Mouse (Mus musculus) liver, embryonic 11.5 days (tissue): Measurements from ENCODE around the gene Fam151a. TPM values are rescaled to one million over a fixed set of nuclear protein-coding genes. Genes with fewer than 3 reads are reported as not detected.
"Not testable (repeated sequence)": the region's sequence is repeated elsewhere in the genome, so short reads cannot be mapped to it uniquely, and the experiment has no call there.

Experiments
- ATAC-seq: fragments of 200-750 bp; cut with Nextera tagmentation; replicated peaks from 2 replicates; pipeline ENCODE4 v1.8.0; 2017; ENCODE audit warnings: moderate number of reproducible peaks, mild to moderate bottlenecking, moderate TSS enrichment, moderate library complexity; ENCODE audit not compliant: low FRiP score
- DNase-seq: peaks from one replicate; pipeline ENCODE4 v3.0.0-alpha.2; 2017; ENCODE audit warnings: low spot score
- H3K27ac ChIP-seq: fragments of 300-500 bp; sonication (generic); 2 replicates; pipeline ENCODE4 v1.5.1; 2014; ENCODE audit warnings: mild to moderate bottlenecking, low read depth, low read length, control low read depth
- H3K27me3 ChIP-seq: fragments of 300-500 bp; sonication (generic); replicated peaks from 2 replicates; pipeline ENCODE4 v1.6.1; 2014; ENCODE audit warnings: low read length, mixed read lengths; ENCODE audit not compliant: control insufficient read depth, insufficient read depth
- H3K36me3 ChIP-seq: fragments of 300-500 bp; sonication (generic); 2 replicates; pipeline ENCODE4 v1.6.1; 2014; ENCODE audit warnings: mild to moderate bottlenecking, low read length, moderate library complexity, mixed read lengths; ENCODE audit not compliant: control insufficient read depth, insufficient read depth
- H3K4me1 ChIP-seq: fragments of 300-500 bp; sonication (generic); replicated peaks from 2 replicates; pipeline ENCODE4 v1.6.1; 2014; ENCODE audit warnings: low read length, mixed read lengths; ENCODE audit not compliant: control insufficient read depth, insufficient read depth
- H3K4me2 ChIP-seq: fragments of 300-500 bp; sonication (generic); 2 replicates; pipeline ENCODE4 v1.6.1; 2014; ENCODE audit warnings: mild to moderate bottlenecking, control low read depth, moderate library complexity
- H3K4me3 ChIP-seq: fragments of 300-500 bp; sonication (generic); 2 replicates; pipeline ENCODE4 v1.5.1; 2014; ENCODE audit warnings: low read depth, low read length, control low read depth
- H3K9ac ChIP-seq: fragments of 300-500 bp; sonication (generic); 2 replicates; pipeline ENCODE4 v1.6.1; 2014; ENCODE audit warnings: low read depth, low read length, control low read depth
- H3K9me3 ChIP-seq: fragments of 300-500 bp; sonication (generic); 2 replicates; pipeline ENCODE4 v1.6.1; 2016; ENCODE audit warnings: low read length, inconsistent platforms, mixed read lengths; ENCODE audit not compliant: control insufficient read depth
- WGBS: fragments of 180-500 bp; shearing (Covaris S2); extraction: QIAGEN DNeasy Blood & Tissue Kit; methylation state at CpG from one replicate; pipeline ENCODE4 v1.1.7; 2014; 5-methylcytosine and 5-hydroxymethylcytosine counted together
- polyA plus RNA-seq: library from polyadenylated mRNA; unstranded; fragments of >200 nt; fragmentation: Nextera tagmentation; extraction: Ambion mirVana; gene quantifications from 2 replicates; pipeline ENCODE4 v1.2.1, GENCODE M21; 2014

Gene Fam151a
- polyA plus RNA-seq, 1 experiment from 2014 or later = 0.11 TPM

DNA sequence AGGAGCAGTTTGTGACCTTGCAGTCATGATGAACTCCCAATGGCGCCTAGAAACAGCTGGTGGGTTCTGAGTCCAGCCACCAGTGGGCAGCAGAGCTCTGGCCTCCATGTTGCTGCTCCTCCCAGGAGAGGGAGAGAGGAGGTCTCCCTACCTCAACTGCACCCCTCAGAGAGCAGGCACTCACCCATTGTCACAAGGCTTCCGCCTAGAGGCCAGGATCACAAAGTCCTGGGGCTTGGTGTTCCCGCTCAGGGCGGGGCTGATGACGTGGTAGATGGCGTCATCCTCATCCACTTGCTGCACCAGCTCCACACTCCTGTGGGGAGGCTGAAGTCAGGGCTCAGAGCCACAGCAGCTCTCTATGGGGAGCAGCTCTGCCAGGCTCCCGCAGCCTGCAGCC lies 16.0 kb downstream of the Fam151a start:
- Histone ChIP-seq H3K4me1 (peaks cover 4% of the 10 kb centered on the region), H3K4me2 (peak overlapping the region; percentile 32), H3K36me3 (no peaks in the 10 kb centered on the region), H3K27ac (no peak overlapping the region), H3K27me3 (no peaks in the 10 kb centered on the region), H3K4me3 (no peak overlapping the region), H3K9ac (no peak overlapping the region), H3K9me3 (no peaks in the 10 kb centered on the region)
- DNase-seq (peak; percentile 62), ATAC-seq (peak; percentile 70)
- WGBS = 16% methylated on average over 7 of the region's 7 CpGs

DNA sequence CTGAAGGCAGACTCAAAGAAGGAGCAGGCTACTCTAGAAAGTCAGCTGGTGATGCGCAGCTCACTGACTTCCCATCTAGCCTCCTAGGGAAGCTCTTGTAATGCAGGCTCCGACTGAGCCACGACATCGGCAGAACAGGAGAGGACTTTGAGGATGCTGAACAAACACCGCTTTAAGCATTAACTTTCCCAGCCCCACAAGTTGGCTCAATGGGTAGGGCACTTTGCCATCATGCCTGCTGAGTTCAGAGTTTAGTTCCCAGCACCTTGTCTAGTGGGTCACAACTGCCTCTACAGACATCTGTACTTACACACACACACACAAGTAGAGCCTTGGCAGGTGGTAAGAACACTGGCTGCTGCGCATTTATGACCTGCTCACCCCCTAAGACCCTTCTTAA lies 18.0 kb downstream of the Fam151a start:
- Histone ChIP-seq H3K9ac (no peak overlapping the region), H3K9me3 (no peaks in the 10 kb centered on the region), H3K4me3 (no peak overlapping the region), H3K27ac (no peak overlapping the region), H3K36me3 (no peaks in the 10 kb centered on the region), H3K4me2 (no peak overlapping the region), H3K4me1 (peaks cover 4% of the 10 kb centered on the region), H3K27me3 (no peaks in the 10 kb centered on the region)
- ATAC-seq = no peak
- 84% methylated on average over 6 of the region's 6 CpGs for WGBS
- DNase-seq = no peak

DNA sequence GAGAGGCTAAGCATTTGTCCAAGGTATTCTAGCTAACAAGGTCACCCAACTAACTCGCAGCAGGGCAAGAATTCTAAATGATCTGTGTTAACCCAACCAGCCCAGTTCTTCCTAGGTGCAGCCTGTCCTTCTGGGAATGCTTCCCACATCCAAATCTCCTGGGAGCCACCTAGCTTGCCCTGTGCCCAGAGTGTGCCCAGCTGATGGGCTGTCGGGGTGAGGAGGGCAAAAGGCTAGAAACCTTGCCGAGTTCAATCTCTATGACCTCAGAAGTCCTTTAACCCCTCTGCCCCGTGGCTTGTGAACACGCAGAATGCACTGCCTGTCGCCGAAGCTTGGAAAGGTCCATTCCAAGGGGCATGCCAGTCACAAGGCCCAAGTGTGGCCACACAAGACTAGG lies 30.5 kb downstream of the Fam151a start:
- no peaks in the 10 kb centered on the region for H3K36me3 ChIP-seq
- DNase-seq = no peak
- H3K27ac ChIP-seq = no peak overlapping the region
- no peaks in the 10 kb centered on the region for H3K9me3 ChIP-seq
- H3K27me3 ChIP-seq = no peaks in the 10 kb centered on the region
- ATAC-seq = no peak
- H3K9ac ChIP-seq = no peak overlapping the region
- H3K4me3 ChIP-seq = no peak overlapping the region
- H3K4me1 ChIP-seq = no peaks in the 10 kb centered on the region
- WGBS = 80% methylated on average over 7 of the region's 7 CpGs
- no peak overlapping the region for H3K4me2 ChIP-seq

DNA sequence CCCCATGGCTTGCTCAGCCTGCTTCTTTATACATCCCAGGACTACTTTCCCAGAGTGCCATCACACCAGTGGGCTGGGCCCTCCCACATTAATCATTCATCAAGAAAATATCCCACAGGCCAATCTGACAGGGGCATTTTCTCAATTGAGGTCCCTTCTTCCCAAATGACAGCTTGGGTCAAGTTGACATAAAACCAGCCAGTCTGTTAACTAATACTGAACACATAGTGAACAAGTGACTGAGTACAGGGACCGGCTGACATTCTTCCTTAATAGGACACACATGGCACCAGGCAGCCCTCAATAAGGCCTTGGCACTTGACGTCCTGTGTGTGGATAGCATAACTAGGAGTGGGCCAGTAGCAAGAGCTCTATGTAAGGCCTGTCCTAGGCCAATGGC lies 35.6 kb downstream of the Fam151a start:
- no peak overlapping the region for H3K4me3 ChIP-seq
- no peaks in the 10 kb centered on the region for H3K9me3 ChIP-seq
- H3K36me3 ChIP-seq = no peaks in the 10 kb centered on the region
- 79% methylated on average over 2 of the region's 2 CpGs for WGBS
- H3K9ac ChIP-seq = no peak overlapping the region
- ATAC-seq = no peak
- no peak overlapping the region for H3K4me2 ChIP-seq
- no peak overlapping the region for H3K27ac ChIP-seq
- no peaks in the 10 kb centered on the region for H3K4me1 ChIP-seq
- no peak for DNase-seq
- no peaks in the 10 kb centered on the region for H3K27me3 ChIP-seq

DNA sequence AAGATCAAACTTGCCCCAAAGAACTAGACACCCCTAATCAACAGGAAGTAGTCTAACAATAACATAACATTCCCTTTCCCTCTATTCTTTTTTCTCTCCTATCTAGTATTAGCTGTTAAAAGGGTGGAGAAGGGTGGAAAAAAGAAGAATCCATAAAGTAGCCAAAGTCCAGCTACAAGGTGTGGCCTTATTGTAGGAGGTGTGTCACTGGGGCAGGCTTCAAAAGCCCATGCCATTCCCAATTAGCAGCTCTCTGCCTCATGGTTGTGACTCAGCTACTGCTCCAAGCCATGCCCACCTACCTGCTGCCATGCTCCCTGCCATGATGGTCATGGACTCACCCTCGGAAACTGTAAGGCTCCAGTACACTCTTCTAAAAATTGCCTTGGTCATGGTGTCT lies 38.9 kb downstream of the Fam151a start:
- no peak overlapping the region for H3K9ac ChIP-seq
- no peaks in the 10 kb centered on the region for H3K27me3 ChIP-seq
- DNase-seq = no peak
- no peak for ATAC-seq
- H3K36me3 ChIP-seq = no peaks in the 10 kb centered on the region
- no peak overlapping the region for H3K4me2 ChIP-seq
- WGBS = 85% methylated on average over 1 of the region's 1 CpGs
- no peak overlapping the region for H3K4me3 ChIP-seq
- no peaks in the 10 kb centered on the region for H3K9me3 ChIP-seq
- H3K27ac ChIP-seq = no peak overlapping the region
- no peaks in the 10 kb centered on the region for H3K4me1 ChIP-seq

DNA sequence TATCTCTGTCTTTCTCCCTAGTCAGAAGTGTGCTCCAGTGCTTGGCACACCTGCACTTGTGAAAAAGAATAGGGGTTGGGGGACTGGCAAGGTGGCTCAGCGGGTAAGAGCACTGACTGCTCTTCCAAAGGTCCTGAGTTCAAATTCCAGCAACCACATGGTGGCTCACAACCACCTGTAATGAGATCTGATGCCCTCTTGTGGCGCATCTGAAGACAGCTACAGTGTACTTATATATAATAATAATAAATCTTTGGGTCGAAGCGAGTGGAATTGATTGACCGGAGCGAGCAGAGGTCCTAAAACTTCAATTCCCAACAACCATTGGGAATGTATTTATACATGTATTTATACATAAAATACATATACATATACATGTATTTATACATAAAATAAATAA lies 42.1 kb downstream of the Fam151a start:
- not testable (repeated sequence) for H3K4me1 ChIP-seq, H3K36me3 ChIP-seq, H3K4me3 ChIP-seq, H3K27me3 ChIP-seq, DNase-seq, H3K9ac ChIP-seq, ATAC-seq, H3K9me3 ChIP-seq, H3K27ac ChIP-seq, H3K4me2 ChIP-seq
- 85% methylated on average over 6 of the region's 6 CpGs for WGBS

DNA sequence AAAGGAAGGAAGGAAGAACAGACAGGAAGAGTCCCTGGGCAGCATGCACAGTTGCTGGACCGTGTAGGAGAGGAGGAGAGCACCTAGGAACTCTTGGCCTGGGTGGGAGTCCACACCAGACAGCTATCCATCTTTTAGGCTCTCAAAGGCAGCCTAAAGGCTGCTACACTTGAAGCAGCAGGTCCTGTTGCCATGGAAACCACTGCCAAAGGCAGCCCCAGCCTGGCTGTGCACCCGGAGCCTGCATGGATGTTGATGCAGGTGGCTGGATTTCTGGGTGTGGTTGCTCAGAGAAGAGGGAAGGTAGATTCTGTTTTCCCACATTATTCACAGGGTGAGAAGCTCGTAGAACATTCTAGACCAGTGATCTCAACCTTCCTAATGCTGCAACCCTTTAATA lies 43.3 kb downstream of the Fam151a start:
- no peak for DNase-seq
- no peaks in the 10 kb centered on the region for H3K36me3 ChIP-seq
- no peak for ATAC-seq
- no peaks in the 10 kb centered on the region for H3K27me3 ChIP-seq
- no peak overlapping the region for H3K27ac ChIP-seq
- no peaks in the 10 kb centered on the region; the same call in 1 of the 2 replicates for H3K4me1 ChIP-seq
- no peak overlapping the region for H3K4me3 ChIP-seq
- no peaks in the 10 kb centered on the region for H3K9me3 ChIP-seq
- no peak overlapping the region for H3K9ac ChIP-seq
- 54% methylated on average over 3 of the region's 3 CpGs for WGBS
- no peak overlapping the region for H3K4me2 ChIP-seq

DNA sequence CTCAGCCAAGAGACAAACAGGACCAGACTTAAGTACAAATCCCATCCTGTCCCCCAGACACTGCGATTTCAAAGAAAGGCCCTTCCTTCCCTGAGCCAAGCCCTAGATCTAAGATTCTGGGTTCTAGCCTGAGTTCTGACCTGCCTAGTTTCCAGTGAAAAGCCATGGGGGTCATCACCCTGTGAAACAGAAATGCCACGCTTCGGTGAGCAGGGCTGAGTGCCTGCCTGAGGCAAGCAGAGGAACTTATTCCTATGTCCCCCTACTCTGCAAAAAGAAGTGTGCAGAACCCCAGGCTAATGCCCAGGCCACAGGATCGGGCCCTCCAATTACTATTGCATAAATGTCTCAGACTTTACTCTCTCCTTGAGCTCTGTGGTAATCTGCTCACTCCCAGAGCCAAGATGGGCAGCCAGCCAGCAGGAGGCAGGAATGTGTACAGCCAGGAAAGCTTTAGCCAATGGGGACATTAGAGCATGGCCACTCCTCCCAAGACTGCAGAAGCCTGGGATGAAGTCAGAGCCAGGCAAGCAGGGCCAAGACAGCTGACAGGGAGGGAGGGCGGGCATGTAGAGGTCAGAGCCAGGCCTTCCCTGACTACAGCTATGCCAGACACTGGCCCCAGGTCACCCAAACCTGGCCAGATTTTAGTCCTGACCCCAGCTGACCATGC lies 44.6 kb downstream of the Fam151a start:
- no peak overlapping the region for H3K27ac ChIP-seq

DNA sequence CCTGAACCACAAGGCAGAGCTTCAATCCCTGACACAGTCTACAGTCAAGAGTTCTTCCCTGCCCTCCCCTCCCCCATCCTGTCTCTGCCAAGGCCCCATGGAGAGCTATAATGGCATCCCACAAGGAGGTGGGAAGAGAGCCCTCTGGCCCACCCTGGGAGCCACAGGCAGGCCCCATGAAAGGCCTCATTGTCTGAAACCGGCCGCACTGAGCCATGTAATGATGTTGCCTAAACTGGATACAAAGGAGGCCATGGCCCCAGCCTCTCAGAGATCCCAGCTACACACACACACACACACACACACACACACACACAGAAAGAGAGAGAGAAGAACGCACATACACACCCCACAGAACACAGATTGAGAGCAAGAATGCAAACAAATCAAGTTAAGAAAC lies 46.4 kb downstream of the Fam151a start:
- no peak overlapping the region for H3K4me2 ChIP-seq
- H3K36me3 ChIP-seq = no peaks in the 10 kb centered on the region
- H3K9me3 ChIP-seq = no peaks in the 10 kb centered on the region
- H3K4me3 ChIP-seq = no peak overlapping the region
- 64% methylated on average over 3 of the region's 3 CpGs for WGBS
- H3K9ac ChIP-seq = no peak overlapping the region
- no peak for DNase-seq
- no peaks in the 10 kb centered on the region; the same call in 1 of the 2 replicates for H3K4me1 ChIP-seq
- ATAC-seq = no peak
- no peaks in the 10 kb centered on the region for H3K27me3 ChIP-seq
- no peak overlapping the region for H3K27ac ChIP-seq

More for the DNA sequence above, 44.6 kb downstream of the Fam151a start:
- H3K4me2 ChIP-seq = no peak overlapping the region
- H3K27me3 ChIP-seq = no peaks in the 10 kb centered on the region
- no peaks in the 10 kb centered on the region for H3K9me3 ChIP-seq
- no peak overlapping the region for H3K4me3 ChIP-seq
- DNase-seq (no peak), ATAC-seq (no peak)
- no peaks in the 10 kb centered on the region; the same call in 1 of the 2 replicates for H3K4me1 ChIP-seq
- H3K9ac ChIP-seq = no peak overlapping the region
- WGBS = 61% methylated on average over 5 of the region's 5 CpGs
- H3K36me3 ChIP-seq = no peaks in the 10 kb centered on the region
